Mouse (Mus musculus) thymus, adult 2 months (tissue): Measurements from ENCODE around the gene Tekt1. TPM values are rescaled to one million over a fixed set of nuclear protein-coding genes. Genes with fewer than 3 reads are reported as not detected.

Experiments
- DNase-seq: peaks from one replicate; pipeline ENCODE4 v3.0.0; 2021
- H3K27ac ChIP-seq: fragments of 200-500 bp; 2 replicates; pipeline ENCODE4 v1.5.1; 2012; ENCODE audit warnings: low read length, control low read depth; ENCODE audit not compliant: control insufficient read depth, insufficient read depth
- H3K27me3 ChIP-seq: fragments of 200-500 bp; 2 replicates; pipeline ENCODE4 v1.6.1; 2012; ENCODE audit warnings: mild to moderate bottlenecking, low read length, moderate library complexity, mixed read lengths; ENCODE audit not compliant: control insufficient read depth, insufficient read depth
- H3K36me3 ChIP-seq: fragments of 200-500 bp; 2 replicates; pipeline ENCODE4 v1.6.1; 2012; ENCODE audit warnings: mild to moderate bottlenecking, low read length, moderate library complexity; ENCODE audit not compliant: control insufficient read depth, insufficient read depth
- H3K4me1 ChIP-seq: fragments of 200-500 bp; replicated peaks from 2 replicates; pipeline ENCODE4 v1.6.1; 2012; ENCODE audit warnings: low read length; ENCODE audit not compliant: control insufficient read depth, insufficient read depth
- H3K4me3 ChIP-seq: fragments of 200-500 bp; 2 replicates; pipeline ENCODE4 v1.5.1; 2012; ENCODE audit warnings: mild to moderate bottlenecking, low read length, control low read depth, moderate library complexity; ENCODE audit not compliant: control insufficient read depth, insufficient read depth
- CTCF ChIP-seq: fragments of 200-500 bp; IDR thresholded peaks from 2 replicates; pipeline ENCODE4 v1.5.1; 2012; ENCODE audit warnings: mild to moderate bottlenecking, control low read depth, low read length, moderate library complexity, borderline replicate concordance; ENCODE audit not compliant: control insufficient read depth, poor library complexity, insufficient read depth; ENCODE audit errors: extremely low read depth
- POLR2A ChIP-seq: fragments of 200-500 bp; IDR thresholded peaks from 2 replicates; pipeline ENCODE4 v1.6.1; 2012; ENCODE audit warnings: mild to moderate bottlenecking, low read length, control low read depth, moderate library complexity; ENCODE audit not compliant: control insufficient read depth, poor library complexity, insufficient read depth; ENCODE audit errors: extremely low read depth
- WGBS: fragments of 180-500 bp; shearing (Covaris S2); methylation state at CpG from one replicate; pipeline ENCODE4 v1.1.7; 2018; 5-methylcytosine and 5-hydroxymethylcytosine counted together
- polyA plus RNA-seq: library from polyadenylated mRNA; depleted of rRNA; stranded (reverse); fragments of >200 nt; gene quantifications from 2 replicates; pipeline ENCODE4 v1.2.3, GENCODE M21; 2012; rRNA removed

Tekt1 gene
- 0.11 and 0.27 TPM in 2 replicates for polyA plus RNA-seq

DNA sequence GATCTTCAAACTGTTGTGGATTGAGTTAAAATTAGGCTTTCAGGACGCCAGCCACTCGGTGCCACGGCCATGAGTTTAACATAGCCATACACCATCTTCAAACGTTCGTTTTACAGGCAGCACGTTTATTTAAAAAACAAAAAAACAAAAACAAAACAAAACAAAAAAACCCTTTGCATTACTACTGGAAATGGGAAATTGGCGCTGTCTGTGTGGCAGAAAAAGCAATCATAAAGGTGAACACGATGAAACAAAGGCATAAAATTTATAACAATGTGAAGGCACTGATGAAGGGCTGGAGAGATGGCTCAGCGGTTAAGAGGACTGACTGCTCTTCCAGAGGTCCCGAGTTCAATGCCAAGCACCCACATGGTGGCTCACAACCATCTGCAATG, at the start of gene Tekt1:
Tekt1 (minus strand) TSS at position 96 of the 395 bp plus-strand sequence.
- DNase-seq: no peak
- TF ChIP-seq POLR2A: no peak
- TF ChIP-seq CTCF: no peak
- WGBS: 28% methylated on average over 10 of the region's 10 CpGs
- H3K36me3 ChIP-seq: no peaks in the 10 kb centered on the region
- peaks cover 6% of the 10 kb centered on the region; the same call in 1 of the 2 replicates for H3K27me3 ChIP-seq
- H3K4me1 ChIP-seq: peaks cover 7% of the 10 kb centered on the region
- H3K27ac ChIP-seq: no peak within 1 kb of the TSS
- peak within 1 kb of the TSS; percentile 24 for H3K4me3 ChIP-seq

DNA sequence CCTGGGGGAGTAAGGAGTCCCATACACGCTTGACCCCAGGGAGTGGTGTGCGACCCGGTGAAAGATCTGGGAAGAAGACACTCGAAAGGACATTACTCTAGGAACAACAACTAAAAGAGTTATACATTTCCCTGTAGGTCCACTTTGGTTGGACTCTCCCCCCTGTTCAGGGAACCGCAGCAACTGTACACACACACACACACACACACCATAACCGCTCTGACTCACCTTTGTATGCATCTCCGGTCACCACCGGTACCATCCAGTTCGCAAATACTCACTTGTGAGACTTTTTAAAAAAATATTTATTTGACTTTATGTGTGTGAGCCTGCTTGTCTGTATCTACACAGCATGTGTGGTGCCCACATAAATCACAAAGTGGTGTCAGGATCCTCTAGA, 49.7 kb upstream of the Tekt1 start:
- no peaks in the 10 kb centered on the region for H3K36me3 ChIP-seq
- WGBS: 51% methylated on average over 9 of the region's 9 CpGs
- H3K4me3 ChIP-seq: no peak overlapping the region
- H3K27ac ChIP-seq: no peak overlapping the region
- DNase-seq: no peak
- no peaks in the 10 kb centered on the region; the same call in 1 of the 2 replicates for H3K27me3 ChIP-seq
- no peak for TF ChIP-seq POLR2A
- no peak for TF ChIP-seq CTCF
- peaks cover 7% of the 10 kb centered on the region for H3K4me1 ChIP-seq

DNA sequence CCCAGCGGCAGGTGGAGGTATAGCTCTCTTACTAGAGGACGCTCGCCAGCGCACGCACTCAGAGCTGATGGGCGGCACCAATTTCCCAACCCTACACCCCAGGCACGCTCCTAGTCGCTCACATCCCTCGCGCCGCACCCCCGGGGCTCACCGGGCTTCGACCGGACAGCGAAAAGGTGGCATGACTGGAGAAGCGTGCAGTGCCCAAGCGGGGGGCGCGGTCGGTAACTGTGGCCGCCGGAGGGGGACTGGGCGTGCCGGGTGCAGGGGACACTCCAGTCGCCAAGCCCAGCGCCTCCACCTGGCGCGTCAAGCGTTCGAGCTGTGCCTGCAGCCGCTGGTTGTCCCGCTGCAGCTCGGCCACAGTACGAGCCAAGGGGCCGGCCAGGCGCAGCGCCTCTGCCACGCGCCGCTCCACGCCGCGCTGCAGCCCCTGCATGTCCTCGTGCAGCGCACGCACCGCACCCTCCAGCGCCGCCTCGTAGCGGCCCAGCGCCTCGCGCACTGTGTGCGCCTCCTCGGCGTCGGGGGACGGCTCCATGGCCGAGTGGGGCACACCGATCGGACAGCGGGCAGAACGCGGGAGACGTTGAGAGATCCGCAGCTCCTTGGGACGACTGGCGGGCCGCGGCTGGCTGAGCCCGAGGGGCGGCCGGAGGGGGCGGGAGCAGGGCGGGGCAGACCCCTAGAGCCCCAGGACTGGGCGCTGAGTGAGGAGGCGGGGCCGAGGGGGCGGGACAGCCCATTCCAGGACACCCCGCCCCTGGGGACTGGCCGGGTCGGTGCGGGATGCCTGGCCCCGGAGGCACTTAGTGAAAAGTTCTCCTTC, 49.1 kb upstream of the Tekt1 start, which contains the start of gene Smtnl2:
Smtnl2 (minus strand) TSS at position 621 of the 829 bp plus-strand sequence.
- TF ChIP-seq CTCF (no peak), POLR2A (no peak)

DNA sequence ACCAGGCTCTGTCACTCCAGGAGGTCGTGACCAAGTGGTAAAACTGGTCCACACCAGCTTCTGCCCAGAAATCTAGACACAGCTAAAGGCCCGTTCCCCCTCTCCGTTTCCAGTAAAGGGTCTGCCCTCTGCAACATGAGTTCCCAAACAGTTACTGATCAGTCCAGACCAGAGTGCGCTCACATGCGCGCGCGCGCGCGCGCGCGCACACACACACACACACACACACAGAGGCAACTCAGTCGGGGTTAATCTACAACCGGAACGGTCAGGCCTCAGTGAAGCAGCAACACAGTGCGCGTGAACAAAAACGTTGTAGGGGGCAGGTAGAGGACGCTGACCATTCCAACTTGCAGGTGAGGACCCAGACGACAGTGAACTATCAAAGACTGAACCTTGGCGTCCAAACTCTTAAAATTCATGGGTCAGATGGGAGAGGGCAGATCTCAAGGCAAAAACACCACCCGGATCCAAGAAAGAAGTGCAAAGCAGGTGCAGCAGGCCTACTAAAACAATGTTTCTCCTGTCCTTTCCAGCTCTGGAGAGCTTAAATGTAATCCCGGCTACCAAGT, 48.4 kb upstream of the Tekt1 start:
- no peaks in the 10 kb centered on the region for H3K36me3 ChIP-seq
- no peaks in the 10 kb centered on the region; the same call in 1 of the 2 replicates for H3K27me3 ChIP-seq
- no peak overlapping the region for H3K4me3 ChIP-seq
- peaks cover 7% of the 10 kb centered on the region for H3K4me1 ChIP-seq
- DNase-seq: no peak
- 14% methylated on average over 25 of the region's 25 CpGs for WGBS
- TF ChIP-seq POLR2A (no peak), CTCF (no peak)
- no peak overlapping the region for H3K27ac ChIP-seq

More for the DNA sequence above, 49.1 kb upstream of the Tekt1 start, which contains the start of gene Smtnl2:
- WGBS: under 1% methylated on average over 86 of the region's 86 CpGs
- H3K4me1 ChIP-seq: peaks cover 7% of the 10 kb centered on the region
- no peaks in the 10 kb centered on the region for H3K36me3 ChIP-seq
- H3K27me3 ChIP-seq: no peaks in the 10 kb centered on the region; the same call in 1 of the 2 replicates
- DNase-seq: peak; percentile 36
- peak within 1 kb of the TSS; percentile 46 for H3K4me3 ChIP-seq
- H3K27ac ChIP-seq: no peak within 1 kb of the TSS

DNA sequence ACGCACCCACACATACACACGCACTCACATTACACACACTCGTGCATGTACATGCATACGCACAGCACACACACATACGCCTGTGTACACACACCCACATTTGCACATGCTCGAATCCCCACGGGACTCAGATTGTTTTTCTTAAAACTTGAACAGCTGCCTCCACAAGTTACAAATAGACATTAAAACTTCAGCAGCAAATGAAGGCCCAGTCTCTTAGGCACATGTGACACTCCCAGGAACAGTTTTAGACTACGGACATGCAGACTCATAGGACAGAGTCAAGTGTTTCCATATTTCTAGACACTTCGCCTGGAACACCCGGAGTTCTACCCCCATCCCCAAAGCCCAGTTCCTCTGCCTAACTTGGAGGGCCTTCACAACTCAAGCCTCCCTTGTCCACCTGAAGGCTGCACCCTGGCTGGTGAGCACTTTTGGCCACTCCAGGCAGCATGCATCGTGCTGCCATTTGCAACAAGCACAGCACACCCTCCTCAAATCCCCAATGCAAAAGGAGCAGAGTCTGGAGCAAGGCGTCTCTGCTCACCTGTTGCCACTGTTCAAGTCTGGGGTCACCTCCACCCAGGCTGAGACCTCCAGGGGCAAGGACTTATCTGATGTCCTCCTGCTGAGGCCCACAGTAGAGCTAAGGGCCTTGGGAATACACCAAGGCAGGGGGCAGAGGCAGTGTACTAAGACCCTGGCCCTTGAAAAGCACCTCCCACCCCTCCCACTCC, 47.6 kb upstream of the Tekt1 start:
- Histone ChIP-seq H3K4me3 (no peak overlapping the region), H3K36me3 (no peaks in the 10 kb centered on the region), H3K27me3 (no peaks in the 10 kb centered on the region; the same call in 1 of the 2 replicates), H3K4me1 (peaks cover 7% of the 10 kb centered on the region), H3K27ac (no peak overlapping the region)
- DNase-seq: no peak
- TF ChIP-seq CTCF (no peak), POLR2A (no peak)
- 93% methylated on average over 12 of the region's 12 CpGs for WGBS
